Mouse (Mus musculus) spleen, postnatal 36 days (tissue): Measurements from ENCODE around the gene Ppara.

ENCODE experiments used
- DNase-seq, 2 experiments: peaks; one replicate each; pipeline ENCODE4 v3.0.0; 2022; ENCODE audit warnings: low spot score in 2 of 2, mixed read lengths in 1 of 2

Ppara gene

GRCm38 (mm10) chr15:85728224-85728623, 6.6 kb upstream of the Ppara start:
- no peak for DNase-seq

- no peak for DNase-seq
Observed at GRCm38 (mm10) chr15:85729256-85729655, 5.5 kb upstream of the Ppara start.

DNA sequence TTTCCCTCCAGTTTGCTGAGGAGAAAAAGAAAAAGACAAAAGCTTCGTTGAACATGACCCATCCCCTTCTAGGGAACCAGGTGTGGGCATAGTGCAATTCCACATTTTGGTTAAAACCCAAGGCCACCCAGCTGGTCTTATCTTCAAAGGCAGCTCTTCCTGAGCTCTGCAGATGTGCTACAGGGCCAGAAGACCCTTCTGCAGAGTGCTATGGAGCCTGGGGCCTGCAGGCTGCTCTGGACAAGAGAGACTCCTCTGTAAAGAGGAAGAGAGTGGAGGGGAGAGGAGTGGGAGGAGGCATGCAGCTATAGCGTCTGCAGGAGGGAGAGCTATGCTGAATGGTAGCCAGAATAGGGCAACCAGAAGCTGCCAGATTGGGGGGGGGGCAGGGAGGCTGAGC, 4.8 kb upstream of the Ppara start:
- no peak for DNase-seq

DNA sequence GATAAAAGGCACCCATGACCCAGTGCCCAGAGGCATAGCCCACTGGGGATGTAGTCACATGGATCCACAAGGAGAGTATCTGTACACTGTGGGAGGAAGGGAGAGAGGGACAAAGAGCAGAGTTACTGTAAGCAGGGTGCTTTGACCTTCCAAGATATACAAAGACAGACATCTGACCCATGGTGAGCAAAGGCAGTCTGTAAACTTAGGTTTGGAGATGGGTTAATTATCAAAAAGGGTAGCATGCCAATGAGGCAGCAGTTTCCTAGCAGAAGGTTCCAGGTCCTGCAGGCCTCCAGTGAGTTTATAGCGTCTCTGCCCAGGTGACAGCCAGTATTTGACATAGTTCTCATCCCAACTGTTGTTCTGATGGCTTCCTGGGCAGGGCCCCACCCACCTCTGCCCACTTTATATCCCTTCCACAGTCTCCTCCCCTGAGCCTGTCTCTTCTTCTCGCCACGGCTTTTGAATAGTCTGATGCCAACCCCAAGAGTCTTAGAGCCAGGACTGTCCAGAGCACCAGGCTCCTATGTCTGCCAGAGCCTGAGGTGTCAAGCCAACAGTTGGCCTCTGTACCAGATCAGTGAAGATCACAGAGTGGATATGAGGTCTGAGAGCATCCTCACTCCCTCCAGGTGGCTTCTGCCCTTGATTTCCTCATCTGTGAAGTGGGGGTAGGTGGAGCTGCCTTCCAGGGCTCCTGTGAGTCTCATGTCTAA, 2.7 kb upstream of the Ppara start:
- no peak for DNase-seq

GRCm38 (mm10) chr15:85732604-85732968, 2.2 kb upstream of the Ppara start:
- DNase-seq: no peak

- no peak for DNase-seq
Observed at GRCm38 (mm10) chr15:85733686-85734085, 1.1 kb upstream of the Ppara start.

GRCm38 (mm10) chr15:85734148-85734547, 635 bp upstream of the Ppara start:
- DNase-seq: no peak

- DNase-seq: peak; percentile 82 to 85
Observed at GRCm38 (mm10) chr15:85735063-85735835, 466 bp downstream of the Ppara start.

DNA sequence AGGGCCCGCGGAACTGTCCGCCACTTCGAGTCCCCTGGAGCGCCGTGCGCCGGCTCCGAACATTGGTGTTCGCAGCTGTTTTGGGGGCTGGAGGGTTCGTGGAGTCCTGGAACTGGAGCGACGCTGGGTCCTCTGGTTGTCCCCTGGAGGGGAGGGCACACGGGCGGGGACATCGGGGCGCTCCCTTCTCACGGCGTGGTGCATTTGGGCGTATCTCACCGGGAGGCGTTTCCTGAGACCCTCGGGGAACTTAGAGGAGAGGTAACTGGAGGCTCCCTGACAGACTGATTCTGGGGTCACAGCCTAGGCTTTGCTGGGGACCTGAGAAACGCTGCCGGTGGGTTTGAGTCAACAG, 1.0 kb downstream of the Ppara start:
- DNase-seq: no peak

DNA sequence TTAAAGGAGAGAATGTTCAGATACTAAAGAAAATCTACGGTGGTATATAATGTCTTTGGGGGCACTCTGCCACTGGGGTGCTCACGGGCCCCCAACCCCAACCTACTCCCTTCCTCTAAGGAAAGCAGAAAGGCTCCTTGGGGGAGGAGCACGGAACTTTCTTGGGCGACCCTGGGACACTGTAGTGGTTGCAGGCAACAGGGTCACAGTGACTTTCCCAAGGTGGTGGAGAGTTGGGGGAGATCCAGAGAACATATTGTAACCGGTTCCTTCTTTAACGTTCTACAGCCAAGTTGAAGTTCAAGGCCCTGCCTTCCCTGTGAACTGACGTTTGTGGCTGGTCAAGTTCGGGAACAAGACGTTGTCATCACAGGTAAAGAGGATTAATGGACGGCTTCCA, 1.7 kb downstream of the Ppara start:
- DNase-seq: no peak

- DNase-seq: no peak
Observed at GRCm38 (mm10) chr15:85738416-85738815, 3.6 kb downstream of the Ppara start.

DNA sequence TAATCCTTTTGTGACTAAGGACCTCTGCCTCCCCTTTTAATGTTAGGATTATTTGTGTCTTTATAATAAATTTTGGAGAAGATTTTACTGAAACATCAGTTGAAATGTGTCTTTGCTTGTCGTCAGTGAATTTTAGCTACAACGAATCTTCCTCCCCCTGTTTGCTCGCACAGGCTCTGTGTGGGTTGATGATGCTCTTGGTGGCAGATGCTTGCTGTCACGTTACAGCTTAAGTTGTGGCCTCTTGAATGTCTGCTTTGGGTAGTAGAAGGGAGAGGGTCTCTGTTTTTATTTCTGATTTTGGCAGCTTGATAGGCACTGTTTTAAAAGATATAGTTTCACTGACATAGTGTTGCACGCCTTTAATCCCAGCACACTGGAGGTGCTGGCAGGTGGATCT, 4.2 kb downstream of the Ppara start:
- DNase-seq: no peak

DNA sequence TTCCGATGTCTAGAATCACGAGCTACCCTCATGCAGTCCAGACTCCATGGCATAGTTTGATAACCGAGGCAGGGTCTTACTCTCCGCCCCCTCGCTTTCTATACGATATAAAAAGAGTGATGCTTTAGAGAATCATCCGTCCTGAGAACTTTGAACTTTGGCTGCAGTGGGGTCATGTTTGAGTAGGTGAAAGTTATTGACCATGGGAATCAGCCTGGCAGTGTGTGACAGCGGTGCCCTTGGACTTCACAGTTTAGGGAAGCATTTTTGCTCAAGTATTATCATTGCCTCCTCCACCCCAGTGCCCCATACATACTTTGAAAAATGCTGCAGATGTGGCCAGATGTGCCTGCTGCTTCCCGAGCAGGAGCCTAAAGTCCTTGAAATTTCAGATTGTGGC, 7.8 kb downstream of the Ppara start:
- no peak for DNase-seq

- no peak for DNase-seq
Observed at GRCm38 (mm10) chr15:85743946-85744345, 9.2 kb downstream of the Ppara start.

- DNase-seq: no peak
Observed at GRCm38 (mm10) chr15:85746178-85746577, 11.4 kb downstream of the Ppara start.

DNA sequence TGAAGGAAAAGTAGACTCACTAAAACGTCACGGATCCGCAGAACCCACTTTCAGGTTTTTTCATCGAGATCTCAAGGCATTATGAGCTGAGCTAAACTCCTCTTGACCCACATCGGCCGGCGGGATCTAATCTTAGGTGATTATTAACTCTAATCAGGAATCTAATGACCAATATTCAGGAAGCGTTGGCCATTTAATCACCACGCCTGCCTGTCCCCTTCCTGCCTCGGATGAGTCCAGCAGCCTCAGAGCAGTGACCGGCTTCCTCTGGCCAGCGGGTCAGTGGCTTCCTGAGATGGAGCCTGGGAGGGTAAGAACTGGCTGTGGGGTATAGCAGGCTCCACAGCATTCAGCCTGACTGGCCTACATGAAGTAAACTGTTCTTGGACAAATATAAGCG, 11.9 kb downstream of the Ppara start:
- DNase-seq: no peak

- DNase-seq: no peak
Observed at GRCm38 (mm10) chr15:85747951-85748350, 13.2 kb downstream of the Ppara start.

DNA sequence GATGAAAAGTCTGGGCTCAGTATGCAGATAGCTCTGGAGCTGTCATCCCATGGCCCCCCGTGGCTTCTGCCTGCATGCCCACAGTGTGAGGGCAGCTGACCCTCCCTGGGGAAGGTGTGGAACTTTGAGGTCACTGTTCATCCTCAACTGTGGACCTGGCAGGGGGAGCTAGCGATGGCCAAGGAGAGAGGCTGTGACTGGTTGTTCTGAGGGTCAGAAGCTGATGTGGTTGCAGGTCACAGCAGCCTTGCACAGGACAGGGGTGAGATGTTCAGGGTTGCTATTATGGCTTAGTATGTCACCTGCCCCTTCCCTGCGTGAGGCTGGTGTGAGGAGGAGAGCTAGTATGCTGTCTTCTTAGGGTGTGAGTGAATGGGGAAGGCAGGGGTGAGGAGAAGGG, 13.7 kb downstream of the Ppara start:
- no peak for DNase-seq

GRCm38 (mm10) chr15:85749141-85749540, 14.4 kb downstream of the Ppara start:
- peak; percentile 29 to 38 for DNase-seq

DNA sequence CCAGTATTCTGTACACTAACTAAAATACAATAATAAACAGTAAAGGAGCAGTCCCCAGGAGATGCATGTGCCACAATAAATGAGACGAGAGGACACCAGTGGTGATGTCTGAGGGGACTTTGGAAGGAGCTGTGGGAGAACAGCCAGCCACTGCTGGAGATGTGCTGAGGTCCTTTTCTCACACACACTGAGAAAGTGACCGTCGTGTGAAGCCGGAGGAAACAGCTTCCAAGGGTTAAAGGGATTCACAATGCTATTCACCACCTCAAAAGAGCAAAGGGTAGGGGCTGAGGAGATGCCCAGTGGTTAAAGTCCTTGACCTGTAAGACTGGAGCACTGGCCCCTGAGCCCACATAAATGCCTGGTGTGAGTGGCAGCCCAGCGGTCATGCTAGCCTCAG, 15.3 kb downstream of the Ppara start:
- DNase-seq: no peak

GRCm38 (mm10) chr15:85752655-85753054, 17.9 kb downstream of the Ppara start:
- DNase-seq: no peak

GRCm38 (mm10) chr15:85754033-85754650, 19.4 kb downstream of the Ppara start:
- no peak for DNase-seq

- DNase-seq: no peak
Observed at GRCm38 (mm10) chr15:85755214-85755613, 20.4 kb downstream of the Ppara start.
